In the genomic region with DNA sequence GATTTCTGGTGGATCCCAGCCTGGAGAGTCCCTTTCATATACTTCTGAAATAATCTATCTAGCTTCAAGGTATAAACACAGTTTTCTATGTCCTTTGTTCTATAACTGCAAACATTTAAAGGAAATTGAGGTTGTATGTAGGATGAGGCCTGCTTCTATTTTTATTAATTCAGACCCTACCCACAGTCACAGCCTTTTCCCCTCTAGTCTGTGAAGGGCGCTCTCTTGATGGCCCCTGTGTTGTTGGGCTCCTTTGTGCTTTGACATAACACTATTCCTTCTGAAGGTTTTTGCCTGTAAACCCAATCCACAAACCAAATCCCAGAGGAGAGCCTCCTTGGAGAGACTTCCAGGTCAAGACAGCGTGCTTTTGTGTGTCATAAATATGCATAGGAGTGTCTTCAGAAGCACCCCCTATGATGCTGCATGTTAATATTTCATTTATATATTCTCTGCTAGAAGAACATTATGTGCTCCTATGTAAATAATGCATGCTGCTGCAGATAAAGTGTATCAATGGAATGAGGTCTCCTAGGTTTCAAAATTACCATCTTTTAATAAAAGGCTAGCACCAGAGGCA, we compare ENCODE assay signal across 16 mouse cellular contexts.
DNase-seq lines count a peak whose midpoint lies in the region; ATAC-seq and TF ChIP-seq lines count a peak whose summit lies in the region.
"Had no signal": no experiment of that assay in that cellular context is flagged by ENCODE, and none has a peak within 500 bp of the region (broad histone marks: within the 10 kb centered on the region; RNA-seq: fewer than 3 reads in every experiment).

No protein-coding gene starts in this region.

- intact Hi-C loops in heart, postnatal 36 days (cut with DNase I) = no loop called here

- H3K4me3 ChIP-seq in heart, embryonic 13.5 days = no peak overlapping the region
- H3K4me3 ChIP-seq in liver, adult 2 months (ENCODE audit: insufficient read depth, low read depth, low read length) = no peak overlapping the region
- no peak overlapping the region for H3K4me3 ChIP-seq in liver, embryonic 11.5 days (ENCODE audit: low read depth, low read length)
- no peak overlapping the region for H3K4me3 ChIP-seq in hindbrain, embryonic 14.5 days (replicated peaks; ENCODE audit: low read length)
- no peak overlapping the region for H3K4me3 ChIP-seq in midbrain, postnatal 0 days (ENCODE audit: low read depth, low read length)
- H3K4me3 ChIP-seq: layer of hippocampus, adult 2 months; limb, embryonic 15.5 days had no signal

- no peak overlapping the region for H3K4me2 ChIP-seq in heart, embryonic 13.5 days
- no peak overlapping the region for H3K4me2 ChIP-seq in liver, embryonic 11.5 days
- no peak overlapping the region for H3K4me2 ChIP-seq in hindbrain, embryonic 14.5 days (replicated peaks)
- H3K4me2 ChIP-seq in midbrain, postnatal 0 days (ENCODE audit: low read depth, low read length, poor library complexity, severe bottlenecking) = no peak overlapping the region
- H3K4me2 ChIP-seq: limb, embryonic 15.5 days had no signal

- no peaks in the 10 kb centered on the region for H3K79me2 ChIP-seq in liver, adult 2 months (ENCODE audit: control insufficient read depth, insufficient read depth, low read length)

- DNase-seq in heart, postnatal 36 days = no peak
- DNase-seq in liver, adult 2 months (ENCODE audit: extremely low read depth, low read depth, low spot score) = no peak
- no peak for DNase-seq in liver, embryonic 11.5 days (ENCODE audit: low spot score)
- no peak for DNase-seq in hindbrain, embryonic 14.5 days (ENCODE audit: low spot score)
- DNase-seq in midbrain, postnatal 0 days (ENCODE audit: low spot score) = no peak
- no peak for DNase-seq in thymus, postnatal 10 days (ENCODE audit: low spot score in 2 of 2)
- no peak for DNase-seq in natural killer cell, adult 2 months (ENCODE audit: low spot score in 2 of 2)
- DNase-seq: cerebellum, adult 8-10 months; embryo, embryonic 11 days; forebrain, postnatal 0 days; gastrocnemius, postnatal 25 days; heart, postnatal 4 days; lung, postnatal 4 days had no signal

- TF ChIP-seq CTCF in liver, adult 2 months (IDR thresholded peaks at IDR 0.05; ENCODE audit: low read depth, low read length) = no peak
- TF ChIP-seq CTCF in midbrain, postnatal 0 days (IDR thresholded peaks at IDR 0.05) = no peak

- TF ChIP-seq POLR2A in liver, adult 2 months (IDR thresholded peaks at IDR 0.05; ENCODE audit: extremely low read depth, insufficient read depth, low read length) = no peak

- H3K27ac ChIP-seq in heart, embryonic 13.5 days (replicated peaks) = peak overlapping the region; percentile 48; the same call in 1 of the 2 replicates
- H3K27ac ChIP-seq in liver, adult 2 months (replicated peaks; ENCODE audit: insufficient read depth, low read depth, low read length) = 0 out of 2 replicates have a peak overlapping the region, but pooled peaks have one; percentile 48
- H3K27ac ChIP-seq in liver, embryonic 11.5 days (ENCODE audit: low read depth, low read length) = no peak overlapping the region
- peak overlapping the region; percentile 67 for H3K27ac ChIP-seq in hindbrain, embryonic 14.5 days
- peak overlapping the region; percentile 57 for H3K27ac ChIP-seq in midbrain, postnatal 0 days (ENCODE audit: low read depth, low read length)
- H3K27ac ChIP-seq: layer of hippocampus, adult 2 months; limb, embryonic 15.5 days had no signal

- H3K4me1 ChIP-seq in heart, embryonic 13.5 days = no peaks in the 10 kb centered on the region
- H3K4me1 ChIP-seq in liver, adult 2 months (ENCODE audit: control insufficient read depth, insufficient read depth, low read length) = no peaks in the 10 kb centered on the region
- no peaks in the 10 kb centered on the region for H3K4me1 ChIP-seq in liver, embryonic 11.5 days (replicated peaks; ENCODE audit: control insufficient read depth, insufficient read depth, low read length)
- H3K4me1 ChIP-seq in hindbrain, embryonic 14.5 days (replicated peaks; ENCODE audit: control insufficient read depth, insufficient read depth, low read length) = peaks cover 9% of the 10 kb centered on the region; the same call in 1 of the 2 replicates
- H3K4me1 ChIP-seq in midbrain, postnatal 0 days (ENCODE audit: insufficient read depth, low read length) = peaks cover 3% of the 10 kb centered on the region; the same call in 1 of the 2 replicates
- H3K4me1 ChIP-seq: limb, embryonic 15.5 days had no signal

- no peak overlapping the region for H3K9ac ChIP-seq in heart, embryonic 13.5 days
- H3K9ac ChIP-seq in liver, adult 2 months (ENCODE audit: low read depth, low read length) = no peak overlapping the region
- no peak overlapping the region for H3K9ac ChIP-seq in liver, embryonic 11.5 days (ENCODE audit: low read depth, low read length)
- no peak overlapping the region for H3K9ac ChIP-seq in hindbrain, embryonic 14.5 days
- no peak overlapping the region for H3K9ac ChIP-seq in midbrain, postnatal 0 days (replicated peaks; ENCODE audit: low read length, poor library complexity, severe bottlenecking)
- H3K9ac ChIP-seq: forebrain, postnatal 0 days; limb, embryonic 15.5 days had no signal

- no peaks in the 10 kb centered on the region for H3K9me3 ChIP-seq in heart, embryonic 13.5 days
- no peaks in the 10 kb centered on the region for H3K9me3 ChIP-seq in liver, embryonic 11.5 days (ENCODE audit: control insufficient read depth, low read length)
- no peaks in the 10 kb centered on the region for H3K9me3 ChIP-seq in hindbrain, embryonic 14.5 days (ENCODE audit: control insufficient read depth, low read length)
- no peaks in the 10 kb centered on the region for H3K9me3 ChIP-seq in midbrain, postnatal 0 days (ENCODE audit: low read length)
- H3K9me3 ChIP-seq: limb, embryonic 15.5 days had no signal

- H3K27me3 ChIP-seq in heart, embryonic 13.5 days (replicated peaks) = no peaks in the 10 kb centered on the region
- H3K27me3 ChIP-seq in liver, adult 2 months (ENCODE audit: control insufficient read depth, insufficient read depth, low read length) = no peaks in the 10 kb centered on the region
- no peaks in the 10 kb centered on the region for H3K27me3 ChIP-seq in liver, embryonic 11.5 days (replicated peaks; ENCODE audit: control insufficient read depth, insufficient read depth, low read length)
- H3K27me3 ChIP-seq in hindbrain, embryonic 14.5 days (ENCODE audit: control insufficient read depth, insufficient read depth, low read length) = no peaks in the 10 kb centered on the region
- H3K27me3 ChIP-seq in midbrain, postnatal 0 days (ENCODE audit: insufficient read depth, low read length) = no peaks in the 10 kb centered on the region
- H3K27me3 ChIP-seq: limb, embryonic 15.5 days had no signal

- ATAC-seq in heart, embryonic 13.5 days (ENCODE audit: extremely low read depth, insufficient number of reproducible peaks, low FRiP score, low TSS enrichment) = no peak
- no peak for ATAC-seq in liver, embryonic 11.5 days (replicated peaks; ENCODE audit: low FRiP score)
- ATAC-seq in hindbrain, embryonic 14.5 days (ENCODE audit: low FRiP score) = peak; percentile 27; the same call in 1 of the 2 replicates
- ATAC-seq in midbrain, postnatal 0 days (ENCODE audit: low FRiP score) = 0 out of 2 replicates have a peak, but pooled peaks have one; percentile 16
- ATAC-seq: forebrain, postnatal 0 days had no signal

- 73% methylated on average over 2 of the region's 2 CpGs for WGBS in heart, embryonic 13.5 days
- WGBS in liver, adult 2 months = 82% methylated on average over 2 of the region's 2 CpGs
- 76% methylated on average over 2 of the region's 2 CpGs for WGBS in liver, embryonic 11.5 days
- 60% methylated on average over 2 of the region's 2 CpGs for WGBS in hindbrain, embryonic 14.5 days
- WGBS in midbrain, postnatal 0 days = 47% methylated on average over 2 of the region's 2 CpGs

- no peaks in the 10 kb centered on the region for H3K36me3 ChIP-seq in heart, embryonic 13.5 days
- H3K36me3 ChIP-seq in liver, adult 2 months (ENCODE audit: control insufficient read depth, insufficient read depth, low read length) = no peaks in the 10 kb centered on the region
- no peaks in the 10 kb centered on the region for H3K36me3 ChIP-seq in liver, embryonic 11.5 days (ENCODE audit: control insufficient read depth, insufficient read depth, low read length)
- H3K36me3 ChIP-seq in hindbrain, embryonic 14.5 days (replicated peaks; ENCODE audit: control insufficient read depth, insufficient read depth) = no peaks in the 10 kb centered on the region
- H3K36me3 ChIP-seq in midbrain, postnatal 0 days (ENCODE audit: insufficient read depth, low read length) = no peaks in the 10 kb centered on the region
- H3K36me3 ChIP-seq: limb, embryonic 15.5 days had no signal

Comparison
In these comparisons a context has a peak if more than half of its experiments do, and no peak if none do; other contexts are left out.
1. ATAC-seq: peak in hindbrain, embryonic 14.5 days (single experiment) and midbrain, postnatal 0 days (single experiment); none in heart, embryonic 13.5 days (single experiment) and liver, embryonic 11.5 days (single experiment).